Mouse (Mus musculus) embryonic facial prominence, embryonic 14.5 days (tissue): Measurements from ENCODE around the gene Myh11. TPM values are rescaled to one million over a fixed set of nuclear protein-coding genes. Genes with fewer than 3 reads are reported as not detected.
"Not testable (repeated sequence)": the region's sequence is repeated elsewhere in the genome, so short reads cannot be mapped to it uniquely, and the experiment has no call there.

ENCODE experiments used
- ATAC-seq: fragments of 200-750 bp; cut with Nextera tagmentation; 2 replicates; pipeline ENCODE4 v1.8.0; 2017; ENCODE audit warnings: low read depth, moderate number of reproducible peaks, moderate TSS enrichment
- DNase-seq: peaks from one replicate; pipeline ENCODE4 v3.0.0-alpha.2; 2015; ENCODE audit warnings: low spot score
- H3K27ac ChIP-seq: fragments of 300-500 bp; sonication (generic); replicated peaks from 2 replicates; pipeline ENCODE4 v1.5.1; 2014; ENCODE audit warnings: low read depth, mild to moderate bottlenecking, low read length, moderate library complexity
- H3K27me3 ChIP-seq: fragments of 300-500 bp; sonication (generic); replicated peaks from 2 replicates; pipeline ENCODE4 v1.6.1; 2014; ENCODE audit warnings: low read length; ENCODE audit not compliant: control insufficient read depth, insufficient read depth
- H3K36me3 ChIP-seq: fragments of 300-500 bp; sonication (generic); 2 replicates; pipeline ENCODE4 v1.6.1; 2014; ENCODE audit warnings: low read length, mixed read lengths; ENCODE audit not compliant: control insufficient read depth, insufficient read depth
- H3K4me1 ChIP-seq: fragments of 300-500 bp; sonication (generic); 2 replicates; pipeline ENCODE4 v1.6.1; 2014; ENCODE audit warnings: antibody characterized with exemption, low read length; ENCODE audit not compliant: control insufficient read depth, insufficient read depth
- H3K4me2 ChIP-seq: fragments of 300-500 bp; sonication (generic); 2 replicates; pipeline ENCODE4 v1.6.1; 2014; ENCODE audit warnings: low read depth, mild to moderate bottlenecking, low read length, moderate library complexity, mixed read lengths
- H3K4me3 ChIP-seq: fragments of 300-500 bp; sonication (generic); 2 replicates; pipeline ENCODE4 v1.5.1; 2014; ENCODE audit warnings: low read depth, mild to moderate bottlenecking, low read length
- H3K9ac ChIP-seq: fragments of 300-500 bp; sonication (generic); 2 replicates; pipeline ENCODE4 v1.6.1; 2014; ENCODE audit warnings: low read depth, mild to moderate bottlenecking, low read length, moderate library complexity, mixed read lengths
- H3K9me3 ChIP-seq: fragments of 300-500 bp; sonication (generic); 2 replicates; pipeline ENCODE4 v1.6.1; 2016; ENCODE audit warnings: low read length; ENCODE audit not compliant: control insufficient read depth
- whole genome bisulfite sequencing: fragments of 180-500 bp; shearing (Covaris S2); extraction: QIAGEN DNeasy Blood & Tissue Kit; methylation state at CpG from one replicate; pipeline ENCODE4 v1.1.7; 2014; 5-methylcytosine and 5-hydroxymethylcytosine counted together
- polyA plus RNA-seq: library from polyadenylated mRNA; unstranded; fragments of >200 nt; fragmentation: Nextera tagmentation; extraction: Ambion mirVana; gene quantifications from 2 replicates; pipeline ENCODE4 v1.2.1, GENCODE M21; 2014

Gene Myh11
- polyA plus RNA-seq, 1 experiment from 2014 or later = 4.0 TPM

DNA sequence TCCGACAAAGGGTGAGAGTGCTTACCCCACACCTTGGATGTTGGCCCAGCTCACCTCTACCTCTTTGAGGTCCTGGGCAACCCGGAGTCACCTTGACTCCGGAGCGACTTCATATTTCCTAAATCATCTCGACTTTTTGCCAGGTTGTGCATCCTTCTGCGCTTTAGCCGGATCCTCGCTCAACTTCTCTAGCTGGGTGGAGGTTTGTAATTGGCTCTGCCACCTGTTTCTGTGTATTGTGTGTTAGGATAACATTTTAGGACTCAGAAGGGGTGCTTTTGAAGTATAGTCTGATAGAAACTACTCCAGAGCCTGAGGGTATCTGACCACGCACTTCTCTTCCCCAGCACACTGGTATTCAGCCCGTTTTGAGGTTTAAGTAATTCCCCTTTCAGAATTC is 127.4 kb downstream of the Myh11 start:
- ATAC-seq = no peak
- no peak for DNase-seq
- Histone ChIP-seq H3K9ac (peak overlapping the region; percentile 92), H3K9me3 (no peaks in the 10 kb centered on the region), H3K4me1 (peaks cover 3% of the 10 kb centered on the region; the same call in 1 of the 2 replicates), H3K36me3 (peaks cover 6% of the 10 kb centered on the region), H3K27me3 (no peaks in the 10 kb centered on the region), H3K27ac (peak overlapping the region; percentile 90), H3K4me3 (peak overlapping the region; percentile 79), H3K4me2 (peak overlapping the region; percentile 76)
- 2% methylated on average over 10 of the region's 10 CpGs for WGBS

DNA sequence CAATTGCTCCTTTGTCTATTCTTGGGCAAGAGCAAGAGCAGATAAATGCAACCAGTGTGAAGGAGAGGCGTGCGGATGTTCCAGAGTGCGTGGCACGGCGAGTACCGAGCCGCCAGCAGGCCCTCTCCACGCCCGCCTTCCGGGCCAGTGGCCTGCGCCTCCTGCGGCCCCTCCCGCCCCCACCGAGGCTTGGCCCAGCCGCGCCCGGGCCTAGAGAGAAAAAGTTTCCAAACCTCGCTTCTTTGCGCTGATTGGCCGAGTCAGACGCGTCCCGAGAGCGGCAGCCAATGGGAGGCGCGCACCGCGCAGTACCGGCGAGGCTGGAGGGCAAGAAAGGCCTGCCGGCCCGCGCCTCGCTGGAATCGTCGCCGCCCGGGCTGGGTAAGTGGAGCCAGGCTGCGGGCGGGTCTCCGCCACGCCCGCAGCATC is 128.2 kb downstream of the Myh11 start, which contains the start of the genes Nde1 and Marf1:
TSS of gene Nde1 (plus strand) at position 288 of the 429 bp plus-strand sequence.
TSS of gene Marf1 (minus strand) at position 364 of the 429 bp plus-strand sequence.
- ATAC-seq (peak; percentile 93), DNase-seq (peak; percentile 97)
- peak within 1 kb of the TSS; percentile 90 for H3K27ac ChIP-seq
- WGBS = under 1% methylated on average over 20 of the region's 43 CpGs
- H3K4me2 ChIP-seq = peak within 1 kb of the TSS; percentile 76
- H3K27me3 ChIP-seq = no peaks in the 10 kb centered on the region
- no peaks in the 10 kb centered on the region for H3K9me3 ChIP-seq
- H3K4me1 ChIP-seq = peaks cover 8% of the 10 kb centered on the region
- no peaks in the 10 kb centered on the region for H3K36me3 ChIP-seq
- H3K4me3 ChIP-seq = peak within 1 kb of the TSS; percentile 79
- H3K9ac ChIP-seq = peak within 1 kb of the TSS; percentile 92

DNA sequence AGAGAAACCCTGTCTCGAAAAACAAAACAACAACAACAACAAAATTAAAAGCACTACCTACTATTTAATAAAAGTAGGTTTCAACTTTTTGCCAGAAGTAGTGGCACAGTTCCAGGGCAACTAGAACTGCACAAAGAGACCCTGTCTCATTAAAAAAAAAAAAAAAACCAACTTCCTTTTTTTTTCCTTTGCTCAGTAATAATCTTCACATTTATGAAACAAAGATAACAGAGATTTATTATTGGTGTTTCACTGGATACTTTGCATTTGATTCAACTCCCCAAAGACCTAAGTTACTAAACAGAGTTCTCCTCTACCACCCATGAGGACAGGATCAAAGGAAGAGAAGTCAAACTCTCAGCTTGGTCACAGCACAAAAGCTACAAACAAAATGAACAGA is 130.2 kb downstream of the Myh11 start:
- Histone ChIP-seq H3K27me3 (no peaks in the 10 kb centered on the region), H3K27ac (no peak overlapping the region), H3K4me3 (no peak overlapping the region), H3K36me3 (no peaks in the 10 kb centered on the region), H3K9me3 (no peaks in the 10 kb centered on the region), H3K4me1 (peaks cover 14% of the 10 kb centered on the region), H3K4me2 (no peak overlapping the region), H3K9ac (no peak overlapping the region)
- DNase-seq = no peak
- ATAC-seq = no peak
- WGBS = 89% methylated on average over 1 of the region's 1 CpGs

DNA sequence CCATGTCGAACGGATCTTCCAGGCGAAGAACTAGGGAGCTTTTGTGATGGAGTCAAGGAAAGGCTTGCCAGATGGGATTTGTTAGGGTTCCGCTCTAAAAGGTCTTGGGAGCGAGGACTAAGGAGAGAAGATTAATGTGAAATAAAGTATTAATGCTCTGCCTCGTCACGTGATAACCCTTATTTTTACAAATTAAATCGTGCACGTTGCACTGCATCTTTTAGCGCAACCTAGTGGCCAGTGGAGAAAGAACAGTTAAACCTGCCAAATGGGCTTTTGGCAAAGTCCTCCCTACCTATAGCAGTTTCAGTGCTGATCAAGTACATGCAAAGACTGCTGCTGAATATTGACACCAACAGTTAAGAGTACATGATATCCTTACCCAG is 131.4 kb downstream of the Myh11 start:
- Histone ChIP-seq H3K9me3 (no peaks in the 10 kb centered on the region), H3K27me3 (no peaks in the 10 kb centered on the region), H3K9ac (peak overlapping the region; percentile 84), H3K4me1 (peaks cover 14% of the 10 kb centered on the region), H3K4me2 (peak overlapping the region; percentile 63), H3K36me3 (0 out of 2 replicates have a peak, but pooled peaks cover 4% of the 10 kb centered on the region), H3K27ac (peak overlapping the region; percentile 99), H3K4me3 (peak overlapping the region; percentile 92)
- WGBS = 0% methylated on average over 10 of the region's 10 CpGs
- DNase-seq (peak; percentile 90), ATAC-seq (peak; percentile 7; the same call in 1 of the 2 replicates)

DNA sequence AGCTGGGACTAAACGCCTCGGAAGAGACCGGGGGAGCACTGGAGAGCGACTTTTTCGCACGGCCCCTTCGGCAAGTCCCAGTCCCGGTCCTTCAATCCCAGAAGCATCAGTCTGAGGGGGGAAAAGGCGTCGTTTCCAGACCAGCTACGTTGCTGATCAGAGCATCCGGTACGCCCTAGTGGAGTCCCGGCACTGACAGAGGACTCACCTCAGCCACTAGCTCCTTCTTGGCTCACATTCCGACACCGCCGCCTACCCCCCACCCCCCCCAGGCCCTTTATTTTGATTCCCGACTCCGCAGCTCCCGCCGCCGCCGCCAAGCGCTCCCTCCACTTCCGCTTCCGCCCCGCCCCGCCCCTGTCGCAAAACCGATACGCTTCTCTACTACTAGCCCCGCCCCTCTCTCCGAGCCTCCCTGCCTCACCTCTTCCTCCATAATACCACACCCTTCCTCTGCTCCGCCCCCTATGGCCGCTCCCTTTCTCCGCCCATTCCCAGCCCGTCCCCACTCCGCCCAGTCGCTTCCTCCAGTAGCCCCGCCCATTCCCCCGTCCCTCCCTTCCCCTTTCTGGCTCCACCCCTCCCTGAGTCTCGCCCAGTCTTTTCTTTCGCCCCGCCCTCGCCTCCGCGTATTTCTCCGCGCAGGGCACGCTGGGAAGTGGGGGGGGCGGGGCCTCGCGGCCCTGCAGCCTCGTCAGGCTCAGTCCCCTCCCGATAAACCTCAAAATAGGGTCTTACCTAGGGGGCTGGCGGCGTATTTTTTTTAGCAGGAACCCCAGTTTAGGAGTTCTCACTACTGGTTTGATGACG is 132.0 kb downstream of the Myh11 start:
- Histone ChIP-seq H3K27ac (peak overlapping the region; percentile 99), H3K9ac (peak overlapping the region; percentile 86), H3K36me3 (peaks cover 8% of the 10 kb centered on the region; the same call in 1 of the 2 replicates), H3K4me2 (peak overlapping the region; percentile 78), H3K27me3 (no peaks in the 10 kb centered on the region), H3K9me3 (no peaks in the 10 kb centered on the region), H3K4me1 (peaks cover 13% of the 10 kb centered on the region), H3K4me3 (peak overlapping the region; percentile 92)
- ATAC-seq (peak; percentile 93), DNase-seq (peak; percentile 99)
- under 1% methylated on average over 38 of the region's 58 CpGs for WGBS

DNA sequence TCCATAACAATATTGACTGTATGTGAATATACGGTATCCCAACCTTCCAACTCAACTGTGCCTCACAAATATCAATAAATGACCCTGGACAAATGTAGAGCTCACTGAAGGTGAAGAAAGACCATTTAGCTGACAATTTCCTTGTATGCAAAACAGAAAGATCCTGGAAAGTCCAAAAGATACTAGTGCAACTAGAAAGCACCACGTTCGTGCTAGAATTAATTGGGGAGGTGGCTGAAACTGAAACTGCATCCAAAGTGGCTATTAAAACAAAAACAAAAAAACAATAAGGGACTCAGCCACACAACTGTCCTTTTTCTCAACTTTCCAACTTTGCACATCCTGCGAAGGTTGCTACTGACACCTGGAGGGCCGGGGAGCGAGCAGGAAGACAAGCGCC is 132.6 kb downstream of the Myh11 start:
- Histone ChIP-seq H3K9me3 (no peaks in the 10 kb centered on the region), H3K36me3 (peaks cover 9% of the 10 kb centered on the region; the same call in 1 of the 2 replicates), H3K4me2 (peak overlapping the region; percentile 78), H3K9ac (peak overlapping the region; percentile 86), H3K4me1 (peaks cover 11% of the 10 kb centered on the region), H3K4me3 (peak overlapping the region; percentile 92), H3K27ac (peak overlapping the region; percentile 81), H3K27me3 (no peaks in the 10 kb centered on the region)
- 9% methylated on average over 6 of the region's 7 CpGs for WGBS
- DNase-seq = no peak
- no peak for ATAC-seq

DNA sequence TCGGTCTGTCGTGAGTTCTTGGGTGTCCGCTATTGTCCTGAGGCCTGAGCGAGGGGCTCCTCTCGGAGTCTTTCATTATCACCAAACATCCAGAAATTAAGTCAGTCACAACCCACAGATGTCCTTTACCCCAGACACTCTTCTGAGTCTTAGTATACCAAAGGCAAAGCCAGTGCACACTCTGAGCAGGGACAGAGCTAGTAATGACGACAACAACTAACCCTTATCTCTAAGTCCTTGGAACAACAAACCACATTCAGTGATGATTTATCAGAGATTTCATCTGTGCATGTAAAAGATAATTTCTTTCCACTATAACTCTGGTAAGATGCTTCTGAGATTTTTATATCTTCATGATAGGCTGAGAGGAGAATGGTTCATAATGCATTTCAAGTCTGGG is 134.9 kb downstream of the Myh11 start:
- no peak overlapping the region for H3K4me3 ChIP-seq
- ATAC-seq (no peak), DNase-seq (no peak)
- H3K36me3 ChIP-seq = peaks cover 29% of the 10 kb centered on the region
- H3K9me3 ChIP-seq = no peaks in the 10 kb centered on the region
- H3K27me3 ChIP-seq = no peaks in the 10 kb centered on the region
- 93% methylated on average over 6 of the region's 6 CpGs for WGBS
- H3K4me2 ChIP-seq = no peak overlapping the region
- H3K9ac ChIP-seq = no peak overlapping the region
- H3K4me1 ChIP-seq = peaks cover 11% of the 10 kb centered on the region
- no peak overlapping the region for H3K27ac ChIP-seq

DNA sequence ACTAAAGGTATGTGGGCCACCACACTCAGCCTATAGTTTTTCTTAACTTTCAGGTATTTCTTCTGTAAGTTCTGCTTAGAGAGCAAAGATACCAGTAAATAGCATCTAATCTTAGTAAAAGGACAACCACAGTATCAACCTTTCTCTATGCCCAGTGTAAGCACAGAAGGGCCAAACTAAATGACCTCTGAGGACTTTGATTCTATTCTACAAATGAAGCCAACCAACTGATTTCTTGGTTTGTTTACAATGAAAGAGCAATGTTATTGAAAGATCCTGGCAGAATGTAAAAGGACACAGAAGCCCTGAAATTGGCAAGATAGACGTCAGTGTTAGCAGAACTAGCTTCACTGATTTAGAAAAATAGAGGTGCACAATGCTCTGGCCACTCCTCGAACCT is 135.5 kb downstream of the Myh11 start:
- not testable (repeated sequence) for H3K4me3 ChIP-seq, H3K4me2 ChIP-seq, H3K27ac ChIP-seq, H3K9ac ChIP-seq, H3K27me3 ChIP-seq, DNase-seq, H3K9me3 ChIP-seq, ATAC-seq
- WGBS = 57% methylated on average over 1 of the region's 2 CpGs
- peaks cover 11% of the 10 kb centered on the region for H3K4me1 ChIP-seq
- peaks cover 35% of the 10 kb centered on the region for H3K36me3 ChIP-seq
